Mouse (Mus musculus) mouse trophoblast stem cell (cell line): ENCODE data around the gene Tnn.

Experiments
- in situ Hi-C, 2 experiments: fragments of 300-500 bp; cut with MseI, MboI; formaldehyde crosslinking; loops; 2 replicates in 1 of 2; 3 replicates in 1 of 2; pipeline ENCODE4 v1.15.1; 2025

The Tnn gene

GRCm38 (mm10) chr1:160082647-160083046, 70.7 kb downstream of the Tnn start:
- in situ Hi-C loops, result no loop called here

- in situ Hi-C loops, result no loop called here
Measured at GRCm38 (mm10) chr1:160080800-160081436, 72.5 kb downstream of the Tnn start.

GRCm38 (mm10) chr1:160078882-160079661, 74.3 kb downstream of the Tnn start:
- in situ Hi-C loops, result no loop called here

GRCm38 (mm10) chr1:160064547-160065144, 88.7 kb downstream of the Tnn start:
- in situ Hi-C loops, result loop anchor here (5.0 to 10.0 kb wide), 2 partner anchors 150 to 152 kb away; no protein-coding TSS in a partner anchor

- in situ Hi-C loops, result loop anchor here (5.0 to 10.0 kb wide), 2 partner anchors 147 to 150 kb away; no protein-coding TSS in a partner anchor
Measured at GRCm38 (mm10) chr1:160061725-160062366, 91.5 kb downstream of the Tnn start.

GRCm38 (mm10) chr1:160061321-160061720, 92.1 kb downstream of the Tnn start:
- in situ Hi-C loops, result loop anchor here (5.0 to 10.0 kb wide), 2 partner anchors 147 to 149 kb away; no protein-coding TSS in a partner anchor

GRCm38 (mm10) chr1:160060542-160060941, 92.8 kb downstream of the Tnn start:
- in situ Hi-C loops, result loop anchor here (5.0 to 10.0 kb wide), 2 partner anchors 146 to 148 kb away; no protein-coding TSS in a partner anchor

- in situ Hi-C loops, result loop anchor here (5.0 to 10.0 kb wide), 2 partner anchors 145 to 148 kb away; no protein-coding TSS in a partner anchor
Measured at GRCm38 (mm10) chr1:160059908-160060307, 93.5 kb downstream of the Tnn start.

- in situ Hi-C loops, result no loop called here
Measured at GRCm38 (mm10) chr1:160057657-160058056, 95.7 kb downstream of the Tnn start.

GRCm38 (mm10) chr1:160054366-160055078, 98.9 kb downstream of the Tnn start:
- in situ Hi-C loops, result no loop called here

- in situ Hi-C loops, result no loop called here
Measured at GRCm38 (mm10) chr1:160053510-160054305, 99.7 kb downstream of the Tnn start.

- in situ Hi-C loops, result no loop called here
Measured at GRCm38 (mm10) chr1:160052556-160053315, 100.6 kb downstream of the Tnn start.

GRCm38 (mm10) chr1:160050898-160051297, 102.5 kb downstream of the Tnn start:
- in situ Hi-C loops, result no loop called here

GRCm38 (mm10) chr1:160049131-160049880, 104.1 kb downstream of the Tnn start:
- in situ Hi-C loops, result no loop called here

GRCm38 (mm10) chr1:160047481-160047931, 105.9 kb downstream of the Tnn start:
- in situ Hi-C loops, result no loop called here

- in situ Hi-C loops, result no loop called here
Measured at GRCm38 (mm10) chr1:160046786-160047185, 106.6 kb downstream of the Tnn start.

- in situ Hi-C loops, result no loop called here
Measured at GRCm38 (mm10) chr1:160045971-160046370, 107.4 kb downstream of the Tnn start.

GRCm38 (mm10) chr1:160045056-160045715, 108.2 kb downstream of the Tnn start:
- in situ Hi-C loops, result no loop called here
